Mouse (Mus musculus): Measurements from ENCODE around the gene H3f3b.

- TF ChIP-seq CTCF (conservative IDR thresholded peaks at IDR 0.05; ENCODE audit: low read length), result no peak
- no peak for TF ChIP-seq NANOG (IDR thresholded peaks at IDR 0.05; ENCODE audit: borderline replicate concordance, low read length)
- TF ChIP-seq POU5F1 (IDR thresholded peaks at IDR 0.05; ENCODE audit: borderline replicate concordance, low read length), result no peak
Observed at GRCm38 (mm10) chr11:116004840-116005700, 22.7 kb downstream of the H3f3b start.
